Mouse (Mus musculus): ENCODE measurements at regions not wholly inside any gene's neighbourhood (a gene's known extent, or its start where the extent isn't known, plus 50 kb on each side); places are given as distances from the start of the nearest gene placed in this dataset.

- H3K4me1 ChIP-seq (ENCODE audit: insufficient read depth, low read length): no peaks in the 10 kb centered on the region
- H3K4me3 ChIP-seq (ENCODE audit: low read length): no peak overlapping the region
- no peak overlapping the region for H3K4me2 ChIP-seq (replicated peaks; ENCODE audit: low read depth, low read length)
- H3K27ac ChIP-seq (ENCODE audit: low read length): no peak overlapping the region
- H3K9me3 ChIP-seq (ENCODE audit: low read length): no peaks in the 10 kb centered on the region
- ATAC-seq (ENCODE audit: low FRiP score, low TSS enrichment): no peak
- no peaks in the 10 kb centered on the region for H3K36me3 ChIP-seq (ENCODE audit: insufficient read depth, low read length)
- WGBS: 72% methylated on average over 1 of the region's 1 CpGs
- no peaks in the 10 kb centered on the region for H3K27me3 ChIP-seq (ENCODE audit: insufficient read depth, low read length)
- H3K9ac ChIP-seq (replicated peaks; ENCODE audit: low read length): no peak overlapping the region
These were observed 1118.6 kb upstream of the Celf2 start for GRCm38 (mm10) chr2:8628007-8628406.

- H3K4me3 ChIP-seq (ENCODE audit: low read length): no peak overlapping the region
- 97% methylated on average over 2 of the region's 2 CpGs for WGBS
- H3K9me3 ChIP-seq (ENCODE audit: low read length): no peaks in the 10 kb centered on the region
- no peaks in the 10 kb centered on the region for H3K27me3 ChIP-seq (ENCODE audit: insufficient read depth, low read length)
- H3K27ac ChIP-seq (ENCODE audit: low read length): no peak overlapping the region
- no peak overlapping the region for H3K4me2 ChIP-seq (replicated peaks; ENCODE audit: low read depth, low read length)
- no peak for ATAC-seq (ENCODE audit: low FRiP score, low TSS enrichment)
- no peak overlapping the region for H3K9ac ChIP-seq (replicated peaks; ENCODE audit: low read length)
- no peaks in the 10 kb centered on the region for H3K4me1 ChIP-seq (ENCODE audit: insufficient read depth, low read length)
- no peaks in the 10 kb centered on the region for H3K36me3 ChIP-seq (ENCODE audit: insufficient read depth, low read length)
These were observed 1119.3 kb upstream of the Celf2 start for GRCm38 (mm10) chr2:8628485-8629208.

- Histone ChIP-seq H3K4me1 (ENCODE audit: insufficient read depth, low read length) (no peaks in the 10 kb centered on the region), H3K9me3 (ENCODE audit: low read length) (no peaks in the 10 kb centered on the region), H3K4me3 (ENCODE audit: low read length) (no peak overlapping the region), H3K9ac (replicated peaks; ENCODE audit: low read length) (no peak overlapping the region), H3K36me3 (ENCODE audit: insufficient read depth, low read length) (no peaks in the 10 kb centered on the region), H3K4me2 (replicated peaks; ENCODE audit: low read depth, low read length) (no peak overlapping the region), H3K27me3 (ENCODE audit: insufficient read depth, low read length) (no peaks in the 10 kb centered on the region), H3K27ac (ENCODE audit: low read length) (no peak overlapping the region)
- no peak for ATAC-seq (ENCODE audit: low FRiP score, low TSS enrichment)
- 45% methylated on average over 7 of the region's 7 CpGs for WGBS
These were observed 1128.7 kb upstream of the Celf2 start for GRCm38 (mm10) chr2:8638082-8638481.

- no peaks in the 10 kb centered on the region for H3K36me3 ChIP-seq (ENCODE audit: insufficient read depth, low read length)
- WGBS: 42% methylated on average over 3 of the region's 3 CpGs
- no peak overlapping the region for H3K9ac ChIP-seq (replicated peaks; ENCODE audit: low read length)
- no peaks in the 10 kb centered on the region for H3K4me1 ChIP-seq (ENCODE audit: insufficient read depth, low read length)
- H3K27ac ChIP-seq (ENCODE audit: low read length): no peak overlapping the region
- no peaks in the 10 kb centered on the region for H3K27me3 ChIP-seq (ENCODE audit: insufficient read depth, low read length)
- H3K4me3 ChIP-seq (ENCODE audit: low read length): no peak overlapping the region
- no peaks in the 10 kb centered on the region for H3K9me3 ChIP-seq (ENCODE audit: low read length)
- H3K4me2 ChIP-seq (replicated peaks; ENCODE audit: low read depth, low read length): no peak overlapping the region
- ATAC-seq (ENCODE audit: low FRiP score, low TSS enrichment): no peak
These were observed 1129.9 kb upstream of the Celf2 start for GRCm38 (mm10) chr2:8639282-8639681.

GRCm38 (mm10) chr2:8645463-8645862 is 1136.1 kb upstream of the Celf2 start:
- no peak overlapping the region for H3K27ac ChIP-seq (ENCODE audit: low read length)
- H3K4me2 ChIP-seq (replicated peaks; ENCODE audit: low read depth, low read length): no peak overlapping the region
- ATAC-seq (ENCODE audit: low FRiP score, low TSS enrichment): no peak
- H3K9ac ChIP-seq (replicated peaks; ENCODE audit: low read length): no peak overlapping the region
- 47% methylated on average over 1 of the region's 1 CpGs for WGBS
- no peak overlapping the region for H3K4me3 ChIP-seq (ENCODE audit: low read length)
- no peaks in the 10 kb centered on the region for H3K4me1 ChIP-seq (ENCODE audit: insufficient read depth, low read length)
- no peaks in the 10 kb centered on the region for H3K27me3 ChIP-seq (ENCODE audit: insufficient read depth, low read length)
- no peaks in the 10 kb centered on the region for H3K36me3 ChIP-seq (ENCODE audit: insufficient read depth, low read length)
- no peaks in the 10 kb centered on the region for H3K9me3 ChIP-seq (ENCODE audit: low read length)

- Histone ChIP-seq H3K9ac (replicated peaks; ENCODE audit: low read length) (no peak overlapping the region), H3K36me3 (ENCODE audit: insufficient read depth, low read length) (no peaks in the 10 kb centered on the region), H3K27ac (ENCODE audit: low read length) (no peak overlapping the region), H3K4me2 (replicated peaks; ENCODE audit: low read depth, low read length) (no peak overlapping the region), H3K9me3 (ENCODE audit: low read length) (no peaks in the 10 kb centered on the region), H3K27me3 (ENCODE audit: insufficient read depth, low read length) (no peaks in the 10 kb centered on the region), H3K4me1 (ENCODE audit: insufficient read depth, low read length) (no peaks in the 10 kb centered on the region), H3K4me3 (ENCODE audit: low read length) (no peak overlapping the region)
- ATAC-seq (ENCODE audit: low FRiP score, low TSS enrichment): no peak
- 78% methylated on average over 7 of the region's 7 CpGs for WGBS
These were observed 1151.2 kb upstream of the Celf2 start for GRCm38 (mm10) chr2:8660544-8660943.

GRCm38 (mm10) chr2:8673751-8674378 is 1164.5 kb upstream of the Celf2 start:
- no peak overlapping the region for H3K4me3 ChIP-seq (ENCODE audit: low read length)
- 17% methylated on average over 10 of the region's 10 CpGs for WGBS
- H3K4me2 ChIP-seq (replicated peaks; ENCODE audit: low read depth, low read length): no peak overlapping the region
- no peak overlapping the region for H3K9ac ChIP-seq (replicated peaks; ENCODE audit: low read length)
- no peak overlapping the region for H3K27ac ChIP-seq (ENCODE audit: low read length)
- no peaks in the 10 kb centered on the region for H3K9me3 ChIP-seq (ENCODE audit: low read length)
- peaks cover 2% of the 10 kb centered on the region; the same call in 1 of the 2 replicates for H3K27me3 ChIP-seq (ENCODE audit: insufficient read depth, low read length)
- H3K36me3 ChIP-seq (ENCODE audit: insufficient read depth, low read length): no peaks in the 10 kb centered on the region
- ATAC-seq (ENCODE audit: low FRiP score, low TSS enrichment): no peak
- no peaks in the 10 kb centered on the region for H3K4me1 ChIP-seq (ENCODE audit: insufficient read depth, low read length)

- H3K9ac ChIP-seq (replicated peaks; ENCODE audit: low read length): no peak overlapping the region
- peaks cover 2% of the 10 kb centered on the region; the same call in 1 of the 2 replicates for H3K27me3 ChIP-seq (ENCODE audit: insufficient read depth, low read length)
- H3K27ac ChIP-seq (ENCODE audit: low read length): no peak overlapping the region
- H3K36me3 ChIP-seq (ENCODE audit: insufficient read depth, low read length): no peaks in the 10 kb centered on the region
- no peak overlapping the region for H3K4me2 ChIP-seq (replicated peaks; ENCODE audit: low read depth, low read length)
- H3K9me3 ChIP-seq (ENCODE audit: low read length): no peaks in the 10 kb centered on the region
- no peak overlapping the region for H3K4me3 ChIP-seq (ENCODE audit: low read length)
- no peak for ATAC-seq (ENCODE audit: low FRiP score, low TSS enrichment)
- WGBS: 70% methylated on average over 4 of the region's 4 CpGs
- no peaks in the 10 kb centered on the region for H3K4me1 ChIP-seq (ENCODE audit: insufficient read depth, low read length)
These were observed 1166.2 kb upstream of the Celf2 start for GRCm38 (mm10) chr2:8675537-8675936.

GRCm38 (mm10) chr2:8676546-8676945 is 1167.2 kb upstream of the Celf2 start:
- Histone ChIP-seq H3K27ac (ENCODE audit: low read length) (no peak overlapping the region), H3K4me1 (ENCODE audit: insufficient read depth, low read length) (no peaks in the 10 kb centered on the region), H3K4me2 (replicated peaks; ENCODE audit: low read depth, low read length) (no peak overlapping the region), H3K36me3 (ENCODE audit: insufficient read depth, low read length) (no peaks in the 10 kb centered on the region), H3K9ac (replicated peaks; ENCODE audit: low read length) (no peak overlapping the region), H3K4me3 (ENCODE audit: low read length) (no peak overlapping the region), H3K27me3 (ENCODE audit: insufficient read depth, low read length) (peaks cover 2% of the 10 kb centered on the region; the same call in 1 of the 2 replicates), H3K9me3 (ENCODE audit: low read length) (no peaks in the 10 kb centered on the region)
- no peak for ATAC-seq (ENCODE audit: low FRiP score, low TSS enrichment)
- WGBS: 14% methylated on average over 4 of the region's 4 CpGs

Data from kidney, embryonic 16.5 days (tissue).